Mouse (Mus musculus): ENCODE data around the gene Copg2.

The Copg2 gene

GRCm38 (mm10) chr6:30736372-30736762, 160.2 kb downstream of the Copg2 start:
- no peak for ATAC-seq (ENCODE audit: insufficient number of reproducible peaks, low FRiP score, low TSS enrichment)

- no peak for ATAC-seq (ENCODE audit: insufficient number of reproducible peaks, low FRiP score, low TSS enrichment)
Observed at GRCm38 (mm10) chr6:30735728-30736371, 160.7 kb downstream of the Copg2 start.

GRCm38 (mm10) chr6:30734988-30735727, 161.4 kb downstream of the Copg2 start:
- ATAC-seq (ENCODE audit: insufficient number of reproducible peaks, low FRiP score, low TSS enrichment) = no peak

- ATAC-seq (ENCODE audit: insufficient number of reproducible peaks, low FRiP score, low TSS enrichment) = no peak
Observed at GRCm38 (mm10) chr6:30734465-30734864, 162.1 kb downstream of the Copg2 start.

- no peak for ATAC-seq (ENCODE audit: insufficient number of reproducible peaks, low FRiP score, low TSS enrichment)
Observed at GRCm38 (mm10) chr6:30732571-30733130, 163.9 kb downstream of the Copg2 start.

- ATAC-seq (ENCODE audit: insufficient number of reproducible peaks, low FRiP score, low TSS enrichment) = no peak
Observed at GRCm38 (mm10) chr6:30730301-30730971, 166.2 kb downstream of the Copg2 start.

GRCm38 (mm10) chr6:30723331-30723730, 173.3 kb downstream of the Copg2 start, which contains the start of gene Mest:
Gene Mest, plus strand, starts transcription at chr6:30723547.
- ATAC-seq (ENCODE audit: insufficient number of reproducible peaks, low FRiP score, low TSS enrichment) = no peak

GRCm38 (mm10) chr6:30722385-30723164, 174.0 kb downstream of the Copg2 start:
- ATAC-seq (ENCODE audit: insufficient number of reproducible peaks, low FRiP score, low TSS enrichment) = no peak

GRCm38 (mm10) chr6:30716796-30717195, 179.8 kb downstream of the Copg2 start:
- no peak for ATAC-seq (ENCODE audit: insufficient number of reproducible peaks, low FRiP score, low TSS enrichment)

GRCm38 (mm10) chr6:30714891-30715471, 181.6 kb downstream of the Copg2 start:
- no peak for ATAC-seq (ENCODE audit: insufficient number of reproducible peaks, low FRiP score, low TSS enrichment)

- no peak for ATAC-seq (ENCODE audit: insufficient number of reproducible peaks, low FRiP score, low TSS enrichment)
Observed at GRCm38 (mm10) chr6:30713896-30714295, 182.7 kb downstream of the Copg2 start.

- ATAC-seq (ENCODE audit: insufficient number of reproducible peaks, low FRiP score, low TSS enrichment) = no peak
Observed at GRCm38 (mm10) chr6:30713455-30713854, 183.1 kb downstream of the Copg2 start.

GRCm38 (mm10) chr6:30712484-30712883, 184.1 kb downstream of the Copg2 start:
- no peak for ATAC-seq (ENCODE audit: insufficient number of reproducible peaks, low FRiP score, low TSS enrichment)

- ATAC-seq (ENCODE audit: insufficient number of reproducible peaks, low FRiP score, low TSS enrichment) = no peak
Observed at GRCm38 (mm10) chr6:30711365-30711763, 185.2 kb downstream of the Copg2 start.

- no peak for ATAC-seq (ENCODE audit: insufficient number of reproducible peaks, low FRiP score, low TSS enrichment)
Observed at GRCm38 (mm10) chr6:30710371-30711364, 185.9 kb downstream of the Copg2 start.

GRCm38 (mm10) chr6:30709115-30709514, 187.5 kb downstream of the Copg2 start:
- ATAC-seq (ENCODE audit: insufficient number of reproducible peaks, low FRiP score, low TSS enrichment) = no peak

GRCm38 (mm10) chr6:30703977-30704602, 192.5 kb downstream of the Copg2 start:
- ATAC-seq (ENCODE audit: insufficient number of reproducible peaks, low FRiP score, low TSS enrichment) = no peak

GRCm38 (mm10) chr6:30703476-30703875, 193.1 kb downstream of the Copg2 start:
- ATAC-seq (ENCODE audit: insufficient number of reproducible peaks, low FRiP score, low TSS enrichment) = no peak
